Mouse (Mus musculus): ENCODE measurements around the gene Wiz. TPM values are rescaled to one million over a fixed set of nuclear protein-coding genes. Genes with fewer than 3 reads are reported as not detected.

Gene Wiz
- polyA plus RNA-seq, 2 experiments = 36.0 to 63.8 TPM

- no peak for TF ChIP-seq POLR2A (IDR thresholded peaks at IDR 0.05; ENCODE audit: borderline replicate concordance, extremely low read depth, insufficient read depth, insufficient read length)
- no peak overlapping the region for H3K4me2 ChIP-seq (replicated peaks; ENCODE audit: low read depth, low read length, severe bottlenecking)
- H3K9me3 ChIP-seq (ENCODE audit: control insufficient read depth, low read length) = no peaks in the 10 kb centered on the region
- no peaks in the 10 kb centered on the region for H3K36me3 ChIP-seq (ENCODE audit: control insufficient read depth, insufficient read depth, low read length)
- no peak overlapping the region for H3K9ac ChIP-seq (ENCODE audit: low read depth, low read length, severe bottlenecking)
- H3K4me1 ChIP-seq (ENCODE audit: control insufficient read depth, insufficient read depth, low read length) = no peaks in the 10 kb centered on the region
- no peaks in the 10 kb centered on the region for H3K27me3 ChIP-seq (ENCODE audit: control insufficient read depth, insufficient read depth, low read length)
- no peak overlapping the region for H3K4me3 ChIP-seq (replicated peaks; ENCODE audit: low read length)
- H3K27ac ChIP-seq (replicated peaks; ENCODE audit: low read depth, low read length) = no peak overlapping the region
- no peak for DNase-seq (ENCODE audit: low spot score)
- no peak for ATAC-seq (ENCODE audit: low FRiP score, low read depth)
Observed at GRCm38 (mm10) chr17:32426610-32427009, 37.4 kb upstream of the Wiz start.

GRCm38 (mm10) chr17:32424034-32424433, 34.8 kb upstream of the Wiz start, which contains the start of gene Pglyrp2:
Gene Pglyrp2, minus strand, starts transcription at chr17:32424167.
- DNase-seq (ENCODE audit: low spot score) (no peak), ATAC-seq (ENCODE audit: low FRiP score, low read depth) (no peak)
- no peak within 1 kb of the TSS for H3K27ac ChIP-seq (replicated peaks; ENCODE audit: low read depth, low read length)
- no peaks in the 10 kb centered on the region for H3K4me1 ChIP-seq (ENCODE audit: control insufficient read depth, insufficient read depth, low read length)
- no peaks in the 10 kb centered on the region for H3K27me3 ChIP-seq (ENCODE audit: control insufficient read depth, insufficient read depth, low read length)
- H3K9ac ChIP-seq (ENCODE audit: low read depth, low read length, severe bottlenecking) = no peak within 1 kb of the TSS
- no peak for TF ChIP-seq POLR2A (IDR thresholded peaks at IDR 0.05; ENCODE audit: borderline replicate concordance, extremely low read depth, insufficient read depth, insufficient read length)
- H3K4me3 ChIP-seq (replicated peaks; ENCODE audit: low read length) = no peak within 1 kb of the TSS
- no peaks in the 10 kb centered on the region for H3K36me3 ChIP-seq (ENCODE audit: control insufficient read depth, insufficient read depth, low read length)
- no peak within 1 kb of the TSS for H3K4me2 ChIP-seq (replicated peaks; ENCODE audit: low read depth, low read length, severe bottlenecking)
- 90% methylated on average over 2 of the region's 2 CpGs for WGBS
- no peaks in the 10 kb centered on the region for H3K9me3 ChIP-seq (ENCODE audit: control insufficient read depth, low read length)

DNA sequence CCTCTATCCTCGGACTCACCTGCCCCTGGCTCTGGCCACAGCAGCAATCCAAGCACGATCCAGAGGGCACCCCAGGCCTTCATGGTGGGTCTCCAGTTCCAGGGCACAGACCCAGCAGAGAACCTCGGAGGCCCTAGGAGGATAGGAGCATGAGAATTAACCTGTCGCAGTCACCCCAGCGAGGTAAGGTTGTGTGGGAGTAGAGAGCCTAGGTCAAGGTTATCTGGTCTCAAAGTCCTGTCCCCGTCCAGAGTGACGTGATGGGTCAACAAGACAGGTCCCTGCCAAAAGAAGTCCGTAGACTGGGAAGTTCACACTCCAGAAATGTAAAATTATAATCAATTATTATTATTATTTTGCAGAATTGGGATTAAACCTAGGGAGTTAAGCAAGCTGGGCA, 31.5 kb upstream of the Wiz start:
- TF ChIP-seq POLR2A (IDR thresholded peaks at IDR 0.05; ENCODE audit: borderline replicate concordance, extremely low read depth, insufficient read depth, insufficient read length) = no peak
- DNase-seq (ENCODE audit: low spot score) (no peak), ATAC-seq (ENCODE audit: low FRiP score, low read depth) (no peak)
- H3K4me2 ChIP-seq (replicated peaks; ENCODE audit: low read depth, low read length, severe bottlenecking) = no peak overlapping the region
- no peak overlapping the region for H3K27ac ChIP-seq (replicated peaks; ENCODE audit: low read depth, low read length)
- H3K4me1 ChIP-seq (ENCODE audit: control insufficient read depth, insufficient read depth, low read length) = no peaks in the 10 kb centered on the region
- H3K27me3 ChIP-seq (ENCODE audit: control insufficient read depth, insufficient read depth, low read length) = peaks cover 1% of the 10 kb centered on the region; the same call in 1 of the 2 replicates
- no peaks in the 10 kb centered on the region for H3K9me3 ChIP-seq (ENCODE audit: control insufficient read depth, low read length)
- H3K9ac ChIP-seq (ENCODE audit: low read depth, low read length, severe bottlenecking) = no peak overlapping the region
- 84% methylated on average over 8 of the region's 8 CpGs for WGBS
- no peaks in the 10 kb centered on the region for H3K36me3 ChIP-seq (ENCODE audit: control insufficient read depth, insufficient read depth, low read length)
- no peak overlapping the region for H3K4me3 ChIP-seq (replicated peaks; ENCODE audit: low read length)

- no peaks in the 10 kb centered on the region for H3K9me3 ChIP-seq (ENCODE audit: control insufficient read depth, low read length)
- TF ChIP-seq POLR2A (IDR thresholded peaks at IDR 0.05; ENCODE audit: borderline replicate concordance, extremely low read depth, insufficient read depth, insufficient read length) = no peak
- H3K4me1 ChIP-seq (ENCODE audit: control insufficient read depth, insufficient read depth, low read length) = no peaks in the 10 kb centered on the region
- ATAC-seq (ENCODE audit: low FRiP score, low read depth) (no peak), DNase-seq (ENCODE audit: low spot score) (no peak)
- WGBS = 69% methylated on average over 2 of the region's 2 CpGs
- H3K27ac ChIP-seq (replicated peaks; ENCODE audit: low read depth, low read length) = no peak overlapping the region
- H3K36me3 ChIP-seq (ENCODE audit: control insufficient read depth, insufficient read depth, low read length) = no peaks in the 10 kb centered on the region
- H3K27me3 ChIP-seq (ENCODE audit: control insufficient read depth, insufficient read depth, low read length) = peaks cover 6% of the 10 kb centered on the region; the same call in 1 of the 2 replicates
- H3K4me3 ChIP-seq (replicated peaks; ENCODE audit: low read length) = no peak overlapping the region
- H3K9ac ChIP-seq (ENCODE audit: low read depth, low read length, severe bottlenecking) = no peak overlapping the region
- no peak overlapping the region for H3K4me2 ChIP-seq (replicated peaks; ENCODE audit: low read depth, low read length, severe bottlenecking)
Observed at GRCm38 (mm10) chr17:32419989-32420388, 30.8 kb upstream of the Wiz start.

GRCm38 (mm10) chr17:32416771-32417170, 27.5 kb upstream of the Wiz start:
- no peaks in the 10 kb centered on the region for H3K4me1 ChIP-seq (ENCODE audit: control insufficient read depth, insufficient read depth, low read length)
- no peak overlapping the region for H3K9ac ChIP-seq (ENCODE audit: low read depth, low read length, severe bottlenecking)
- WGBS = 94% methylated on average over 14 of the region's 14 CpGs
- ATAC-seq (ENCODE audit: low FRiP score, low read depth) = no peak
- peaks cover 6% of the 10 kb centered on the region; the same call in 1 of the 2 replicates for H3K27me3 ChIP-seq (ENCODE audit: control insufficient read depth, insufficient read depth, low read length)
- TF ChIP-seq POLR2A (IDR thresholded peaks at IDR 0.05; ENCODE audit: borderline replicate concordance, extremely low read depth, insufficient read depth, insufficient read length) = no peak
- no peak overlapping the region for H3K27ac ChIP-seq (replicated peaks; ENCODE audit: low read depth, low read length)
- H3K9me3 ChIP-seq (ENCODE audit: control insufficient read depth, low read length) = no peaks in the 10 kb centered on the region
- H3K4me2 ChIP-seq (replicated peaks; ENCODE audit: low read depth, low read length, severe bottlenecking) = no peak overlapping the region
- DNase-seq (ENCODE audit: low spot score) = no peak
- H3K36me3 ChIP-seq (ENCODE audit: control insufficient read depth, insufficient read depth, low read length) = no peaks in the 10 kb centered on the region
- H3K4me3 ChIP-seq (replicated peaks; ENCODE audit: low read length) = no peak overlapping the region

All from limb, embryonic 14.5 days (tissue).